Mouse (Mus musculus) thymus, postnatal 10 days (tissue): ENCODE data around the gene Banf2.

Experiments used
- DNase-seq, 2 experiments: peaks; one replicate each; pipeline ENCODE4 v3.0.0; 2021; ENCODE audit warnings: low spot score in 2 of 2

The Banf2 gene

DNA sequence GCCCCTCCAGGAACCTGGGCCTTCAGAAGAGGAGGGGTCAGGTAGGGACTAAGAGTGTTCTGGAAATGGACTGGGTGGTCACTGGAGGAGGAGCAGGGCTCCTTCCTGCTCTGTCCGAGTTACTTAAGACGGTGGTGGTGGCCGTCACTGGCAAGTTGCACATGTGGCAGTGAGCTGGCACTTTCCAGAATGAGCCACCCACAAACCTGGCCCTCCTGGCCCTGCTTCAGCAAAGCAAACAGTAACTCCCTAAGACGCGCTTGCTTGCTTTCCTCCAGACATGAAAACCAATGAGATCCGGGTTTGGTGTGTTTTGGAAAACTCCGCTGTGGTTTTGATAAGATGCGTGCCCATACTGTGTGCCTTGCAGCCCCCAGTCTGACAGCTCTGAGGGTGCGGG is 7.5 kb upstream of the Banf2 start:
- DNase-seq = no peak

DNA sequence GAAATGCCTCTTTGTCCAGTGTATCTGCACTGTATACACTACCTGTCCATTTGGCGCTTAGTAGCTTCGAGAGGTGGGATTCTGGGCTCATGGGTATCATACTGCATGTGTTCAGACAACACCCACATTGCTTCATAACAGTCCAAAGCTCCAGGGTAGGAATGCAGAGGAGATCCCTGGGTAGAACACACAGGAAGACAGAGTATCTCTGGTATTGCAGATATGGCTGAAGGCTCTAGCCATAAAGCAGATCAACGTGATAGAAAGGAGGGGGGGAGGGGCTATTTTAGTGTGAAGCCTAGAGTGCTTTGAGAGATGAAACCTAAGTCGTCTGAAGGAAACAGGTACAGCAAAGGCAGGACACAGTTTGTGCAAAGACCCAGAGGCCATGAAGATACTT is 6.4 kb upstream of the Banf2 start:
- DNase-seq = no peak

DNA sequence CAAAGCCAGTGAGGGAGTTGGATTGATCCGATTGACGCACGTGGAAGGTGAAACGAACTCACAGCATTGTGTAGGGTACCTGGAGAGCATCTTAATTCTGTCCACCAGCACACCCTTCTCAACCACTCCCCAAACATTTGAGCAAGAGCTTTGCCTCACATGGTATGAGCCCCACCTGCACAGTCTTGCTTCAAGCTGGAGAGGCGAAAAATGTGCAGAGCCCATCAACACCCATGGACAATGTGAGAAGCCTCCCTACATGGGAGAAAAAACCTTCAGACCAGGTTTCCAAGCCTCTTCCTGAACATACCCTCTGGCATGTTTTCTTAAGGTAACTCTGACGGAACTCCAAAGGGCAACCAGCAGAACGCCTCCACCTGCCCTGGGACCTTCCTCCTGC is 2.1 kb upstream of the Banf2 start:
- DNase-seq = no peak

DNA sequence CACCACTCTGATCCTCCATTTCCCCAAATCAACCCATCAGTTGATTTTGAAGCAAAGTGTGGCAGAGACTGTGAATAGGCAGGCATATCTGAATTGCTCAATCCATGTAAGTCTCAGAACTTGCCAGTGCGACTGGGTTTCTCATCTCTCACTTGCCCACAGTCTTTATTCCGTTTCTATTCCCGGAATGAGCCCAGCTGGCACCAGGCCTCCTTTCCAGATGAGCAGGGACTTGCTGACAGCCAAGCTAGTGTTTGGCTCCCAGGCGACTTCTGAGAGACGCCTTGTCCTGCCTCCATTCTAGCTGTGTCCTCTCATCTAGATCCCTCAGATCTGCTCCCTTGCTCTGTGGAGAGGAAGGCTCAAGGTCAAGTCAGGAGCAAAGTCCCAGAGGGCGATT is 11.9 kb downstream of the Banf2 start:
- DNase-seq = no peak

DNA sequence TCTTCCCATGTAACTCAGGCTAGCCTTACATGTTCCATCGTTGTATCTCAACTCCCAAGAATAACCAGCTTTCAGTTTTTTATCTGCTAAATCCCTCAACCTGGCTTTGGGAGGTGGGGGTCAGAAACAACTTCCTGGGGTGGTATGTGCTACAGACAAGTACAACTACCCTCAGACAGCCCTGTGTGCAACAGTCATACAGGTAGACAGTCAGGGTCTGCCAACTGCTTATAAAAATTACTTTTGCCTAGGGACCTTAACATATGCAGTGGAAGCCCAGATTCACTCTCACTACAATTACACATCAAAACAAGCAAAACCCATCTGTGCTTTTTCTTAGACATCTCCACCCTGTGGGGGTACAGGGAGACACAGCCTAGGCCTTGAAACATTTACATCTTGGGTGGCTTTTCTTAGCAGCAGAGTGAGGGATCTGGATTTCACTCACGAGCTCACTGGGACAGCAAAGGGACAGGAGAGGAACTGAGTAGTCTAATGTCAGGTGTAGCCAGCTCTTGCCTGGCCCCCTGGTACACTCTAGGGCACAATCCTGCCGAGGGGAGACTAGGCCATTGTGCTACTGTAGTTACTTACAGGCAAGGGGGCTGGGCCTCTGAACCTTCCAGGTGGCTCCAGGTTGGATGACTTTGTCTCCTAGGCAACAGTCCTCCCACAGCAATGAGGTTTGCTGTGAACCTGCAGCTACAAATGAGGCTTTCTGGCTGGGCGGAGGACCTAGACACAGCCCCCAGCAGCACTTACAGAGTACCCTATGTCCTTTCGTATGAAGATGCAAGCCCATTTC is 13.1 kb downstream of the Banf2 start:
- no peak for DNase-seq

DNA sequence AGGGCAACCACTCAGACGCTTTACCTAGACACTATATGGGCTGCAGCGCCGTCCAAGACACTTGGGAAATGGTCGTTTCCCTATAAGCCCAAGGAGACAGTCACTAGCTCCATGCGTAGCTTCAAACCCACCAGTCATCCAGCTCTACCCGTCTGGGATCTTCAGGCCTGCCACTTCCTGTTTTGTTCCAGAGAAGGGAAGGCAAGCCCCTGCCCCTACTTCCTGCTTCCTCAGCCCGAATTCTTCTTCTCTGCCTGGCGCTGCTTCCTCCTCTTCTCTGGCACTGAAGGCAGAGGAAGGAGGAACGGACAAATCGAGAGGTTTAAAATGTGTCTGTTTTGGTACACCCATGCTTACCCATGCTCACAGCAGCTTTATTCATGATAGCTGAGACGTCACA is 14.1 kb downstream of the Banf2 start:
- no peak for DNase-seq

DNA sequence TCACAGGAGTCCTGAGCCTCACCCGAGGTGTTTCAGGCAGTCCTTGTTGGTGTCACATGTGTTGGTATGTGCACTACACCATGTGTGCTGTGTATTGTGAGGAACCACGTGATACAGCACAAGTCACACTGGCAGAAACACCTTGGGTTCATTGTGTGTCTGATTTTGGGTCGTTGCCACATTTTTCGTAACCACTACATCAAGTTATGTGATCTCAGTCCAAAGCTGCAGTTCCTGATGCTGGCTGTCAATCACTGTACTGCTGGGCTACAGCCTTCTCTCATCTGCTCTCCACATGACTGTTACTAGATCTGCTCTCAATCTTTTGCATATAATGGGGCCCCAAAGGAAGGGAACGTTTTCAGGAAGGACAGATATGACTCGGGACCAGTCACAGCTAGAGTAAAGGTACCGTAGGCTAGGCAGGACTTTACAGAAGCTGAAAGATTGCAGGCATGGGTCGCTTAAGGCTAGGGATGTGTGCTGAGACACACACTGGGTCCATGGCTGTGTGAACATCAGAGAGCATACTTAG is 17.4 kb downstream of the Banf2 start:
- no peak for DNase-seq

DNA sequence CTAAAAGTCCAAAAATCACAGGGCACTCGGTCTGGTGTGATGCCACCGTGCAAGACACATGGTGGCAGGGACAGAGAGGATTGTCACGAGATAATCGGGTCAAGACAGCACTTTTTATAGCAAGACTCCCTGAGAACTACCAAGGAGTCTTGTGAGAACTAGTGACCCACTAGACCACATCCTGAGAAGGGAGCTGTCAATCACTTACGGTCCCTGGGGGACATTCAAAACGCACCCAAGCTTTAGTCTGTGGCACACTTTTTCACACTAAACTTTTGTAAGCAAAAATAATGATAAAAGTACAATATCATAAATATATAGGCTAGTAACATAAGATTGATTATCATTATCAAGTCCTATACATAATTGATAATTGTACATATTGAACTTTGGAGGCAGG is 18.0 kb downstream of the Banf2 start:
- no peak for DNase-seq

DNA sequence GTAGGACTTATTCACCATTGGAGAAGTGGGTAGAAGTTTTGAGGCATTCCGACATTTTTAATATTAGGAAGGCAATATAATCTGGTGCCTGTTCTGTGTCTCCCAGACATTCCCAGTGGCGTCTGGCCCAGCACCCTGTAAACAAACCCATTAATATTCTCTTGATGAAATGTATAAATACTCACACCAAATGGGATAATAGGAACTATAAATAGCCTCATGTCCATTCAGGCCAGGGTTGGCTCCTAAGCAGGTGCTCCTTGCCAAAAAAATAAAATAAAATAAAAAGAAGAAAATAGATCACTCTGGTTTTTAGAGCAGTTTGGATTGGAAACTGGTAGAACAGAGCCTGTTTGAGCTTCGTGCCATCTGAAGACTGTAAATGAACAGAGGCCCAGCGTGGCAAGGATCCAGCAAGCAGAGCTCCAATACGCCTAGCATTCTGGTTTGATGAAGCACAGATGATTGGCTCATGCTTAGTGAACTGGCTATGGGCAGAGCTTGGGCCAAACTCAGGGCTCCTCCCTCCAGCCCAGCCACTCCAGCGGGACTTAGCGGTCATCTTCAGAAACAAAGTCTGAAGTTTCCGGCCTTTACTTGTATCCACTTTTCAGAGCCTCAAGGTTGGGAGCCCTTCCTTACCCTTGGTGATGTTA is 19.7 kb downstream of the Banf2 start:
- DNase-seq = no peak

DNA sequence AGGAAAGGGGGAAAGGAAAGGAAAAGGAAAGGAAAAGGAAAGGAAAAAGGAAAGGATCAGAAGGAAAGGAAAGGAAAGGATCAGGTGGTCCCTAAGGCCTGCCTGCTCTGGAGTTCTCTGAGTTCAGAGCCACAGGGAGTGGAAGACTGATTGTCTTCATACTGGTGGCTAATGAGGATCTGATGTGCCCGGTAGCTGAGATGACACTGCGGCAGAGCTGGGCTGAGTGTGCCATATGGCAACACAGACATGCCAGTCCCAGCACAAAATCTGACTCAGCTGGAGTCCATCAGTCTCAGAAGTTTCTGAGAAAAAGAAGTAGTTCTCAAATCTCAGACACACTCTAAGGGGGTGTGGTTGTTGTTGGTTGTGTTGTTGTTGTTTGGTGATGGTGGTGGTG is 24.9 kb downstream of the Banf2 start:
- no peak for DNase-seq

DNA sequence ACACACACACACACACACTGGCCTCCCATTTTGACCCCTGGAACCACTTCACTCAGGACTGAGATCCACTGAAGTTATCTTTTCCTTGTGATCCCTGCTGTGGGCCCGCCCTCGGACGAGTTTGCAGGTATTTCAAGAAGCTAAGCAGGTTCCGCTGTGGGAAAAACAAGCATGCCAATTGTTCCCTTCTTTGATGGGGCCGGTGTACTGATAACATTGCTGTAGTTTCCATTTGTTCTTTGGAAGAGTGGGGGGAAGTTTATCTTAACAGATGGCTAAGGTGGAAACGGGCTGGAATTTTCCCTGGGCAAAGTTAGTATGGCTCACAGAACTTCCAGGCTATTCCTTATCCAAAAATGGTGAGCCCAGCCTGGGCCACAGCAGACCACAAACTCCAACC is 28.8 kb downstream of the Banf2 start:
- no peak for DNase-seq

DNA sequence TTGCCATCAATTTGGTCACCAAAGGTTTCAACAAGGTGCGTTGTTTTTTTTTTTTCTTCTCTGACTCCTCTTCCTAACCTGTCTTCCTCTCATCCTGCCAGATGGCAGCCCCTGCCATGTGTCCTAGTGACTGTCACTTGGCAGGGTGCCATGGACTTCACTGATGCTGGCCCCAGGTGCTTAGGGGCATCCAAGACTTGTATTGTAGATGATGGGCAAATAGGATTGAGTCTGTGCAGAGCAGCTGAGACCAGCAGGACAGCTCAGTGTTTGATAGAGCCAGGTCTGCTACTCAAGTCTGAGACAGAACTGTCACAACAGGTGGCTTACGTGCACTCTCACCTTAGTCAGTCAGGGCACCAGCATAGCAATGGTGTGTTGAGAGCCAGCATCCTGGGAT is 32.6 kb downstream of the Banf2 start:
- no peak for DNase-seq

DNA sequence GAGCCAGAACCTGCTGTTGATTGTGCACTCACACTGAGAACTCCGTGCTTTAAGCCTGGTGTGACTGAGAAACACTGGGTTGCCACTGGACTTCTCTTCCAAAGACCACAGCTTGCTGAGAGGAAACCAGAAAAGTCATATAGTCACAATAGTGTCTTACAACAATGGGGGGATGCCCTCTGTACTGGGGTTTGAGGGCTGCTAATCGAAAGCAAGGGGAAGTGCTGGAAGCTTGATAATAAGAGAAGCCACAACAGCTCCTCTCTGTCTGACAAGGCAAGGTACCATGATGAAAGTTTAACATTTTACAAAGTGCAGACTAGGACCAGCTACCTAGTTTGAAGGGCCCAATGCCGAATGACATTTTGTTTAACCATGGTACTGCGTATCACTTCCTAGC is 36.8 kb downstream of the Banf2 start:
- no peak for DNase-seq

DNA sequence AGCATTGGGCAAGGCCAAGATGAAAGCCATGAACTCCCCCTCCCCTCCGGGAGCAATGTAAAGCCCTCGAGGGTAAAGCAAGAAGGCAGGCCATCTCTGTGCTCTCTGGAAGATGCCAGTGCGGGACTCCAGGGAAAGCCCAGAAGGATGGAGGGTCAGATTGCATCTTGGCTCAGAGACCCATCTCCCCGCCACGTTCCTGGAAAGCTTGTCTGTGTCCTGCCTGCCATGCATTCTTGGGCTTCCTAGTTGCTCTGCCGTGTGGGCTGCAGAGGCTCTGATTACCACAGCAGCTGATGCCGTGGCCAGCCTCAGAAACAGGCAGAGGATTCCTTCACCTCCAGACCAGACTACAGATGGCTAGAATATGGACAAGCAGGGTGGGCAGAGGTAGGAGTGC is 37.6 kb downstream of the Banf2 start:
- DNase-seq = no peak

DNA sequence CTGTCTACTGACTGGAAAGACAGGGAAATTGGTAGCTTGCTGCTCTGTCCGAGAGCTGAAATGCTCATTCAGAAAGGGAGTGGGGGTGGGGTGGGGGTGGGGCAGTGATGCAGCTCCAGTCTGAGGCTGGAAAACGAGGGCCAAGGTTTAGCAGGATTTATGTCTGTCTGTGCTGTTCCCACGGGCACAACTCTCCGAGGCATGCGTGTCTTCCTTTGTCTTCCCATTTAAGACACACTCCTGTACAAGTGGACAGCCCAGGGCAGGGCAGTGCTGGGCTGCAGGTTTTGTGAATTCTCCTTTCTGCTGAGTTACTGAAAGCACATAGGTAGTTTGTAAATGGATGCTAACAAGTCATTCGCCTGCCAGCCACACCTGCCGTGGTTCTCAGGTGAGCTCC is 39.8 kb downstream of the Banf2 start:
- DNase-seq = no peak

DNA sequence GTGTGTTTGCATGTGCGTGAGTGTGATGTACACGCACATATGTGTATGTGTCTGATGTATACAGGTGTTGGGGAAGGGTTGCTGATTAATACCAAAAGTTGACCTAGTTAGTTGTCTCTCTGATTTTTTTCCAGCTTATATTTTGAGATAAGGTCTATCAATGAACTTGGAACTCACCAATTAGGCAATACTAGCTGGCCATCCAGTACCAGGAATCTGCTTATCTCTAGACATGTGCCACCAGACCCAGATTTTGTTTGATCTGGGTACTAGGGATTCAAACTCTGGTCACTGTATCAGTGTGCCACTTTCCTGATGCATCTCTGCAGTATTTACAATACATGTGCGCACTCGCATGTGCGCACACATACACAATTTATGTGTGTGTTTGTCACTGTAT is 41.2 kb downstream of the Banf2 start:
- DNase-seq = no peak

DNA sequence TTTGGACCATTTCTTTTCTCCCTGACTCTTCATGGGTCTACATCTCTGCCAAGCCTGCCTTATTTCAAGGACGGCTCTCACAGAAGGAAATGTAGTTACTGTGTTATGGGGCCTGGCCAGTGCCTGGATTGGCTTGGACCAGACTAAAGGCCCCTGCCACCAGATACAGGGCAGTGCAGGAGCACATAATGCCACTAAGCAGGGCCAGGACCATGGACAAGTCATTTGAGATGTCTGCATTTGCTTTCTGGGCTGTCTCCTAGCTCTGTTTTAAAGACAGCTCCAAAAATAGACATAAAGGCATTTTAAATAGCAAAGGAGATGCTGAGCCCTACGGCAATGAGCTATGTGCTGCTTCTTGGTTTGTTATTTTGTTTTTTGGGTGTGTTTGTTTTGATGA is 43.8 kb downstream of the Banf2 start:
- no peak for DNase-seq

DNA sequence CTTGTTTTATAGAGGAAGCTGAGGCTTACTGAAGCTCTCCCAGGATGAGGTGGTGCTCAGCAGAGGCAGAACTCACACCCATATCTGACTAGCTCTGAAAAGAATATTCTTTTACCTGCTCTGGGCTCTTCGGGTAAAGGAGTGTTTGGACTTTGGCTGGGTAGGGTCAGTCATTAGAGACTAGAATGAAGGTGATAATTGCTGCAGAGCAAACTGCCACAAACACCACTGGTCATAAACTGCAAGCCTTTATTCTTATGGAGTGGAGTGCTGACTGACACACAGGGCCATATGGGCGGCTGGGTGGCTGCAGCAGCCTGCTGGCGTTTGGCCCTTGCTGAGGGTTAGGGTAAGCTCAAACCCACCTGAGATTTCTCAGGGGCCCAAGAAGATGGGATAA is 46.0 kb downstream of the Banf2 start:
- DNase-seq = no peak

DNA sequence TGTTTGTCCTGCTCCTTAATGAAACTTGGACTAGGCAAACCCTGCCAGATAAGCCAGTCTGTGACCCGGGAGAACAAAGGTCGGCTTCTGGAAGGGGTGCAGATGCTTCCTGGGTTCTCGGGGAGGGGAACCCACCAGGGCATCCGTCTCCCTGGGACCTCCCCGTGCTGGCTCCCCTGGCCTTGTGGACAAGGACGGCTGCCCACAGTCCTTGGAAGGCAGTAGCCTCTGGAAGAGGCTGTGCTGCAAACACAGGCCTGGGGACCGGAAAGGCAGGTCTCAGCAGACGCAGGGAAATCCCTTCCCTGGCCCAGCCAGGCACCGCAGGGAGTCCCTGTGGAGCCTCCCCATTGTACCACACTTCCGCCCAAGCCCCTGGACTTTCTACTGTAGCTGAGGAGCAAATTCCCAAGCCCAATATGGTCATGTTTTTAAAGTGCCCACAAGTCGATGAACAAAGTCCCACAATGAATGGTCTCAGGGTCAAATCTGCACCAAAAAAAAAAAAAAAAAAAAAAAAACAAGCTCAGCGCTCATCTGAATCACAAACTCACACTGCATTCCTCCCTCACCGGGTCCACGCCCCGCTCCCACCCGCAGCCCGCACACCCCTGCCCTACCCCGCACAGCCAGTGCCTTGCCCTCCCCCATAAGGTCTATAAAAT is 53.5 kb downstream of the Banf2 start:
- DNase-seq = no peak

DNA sequence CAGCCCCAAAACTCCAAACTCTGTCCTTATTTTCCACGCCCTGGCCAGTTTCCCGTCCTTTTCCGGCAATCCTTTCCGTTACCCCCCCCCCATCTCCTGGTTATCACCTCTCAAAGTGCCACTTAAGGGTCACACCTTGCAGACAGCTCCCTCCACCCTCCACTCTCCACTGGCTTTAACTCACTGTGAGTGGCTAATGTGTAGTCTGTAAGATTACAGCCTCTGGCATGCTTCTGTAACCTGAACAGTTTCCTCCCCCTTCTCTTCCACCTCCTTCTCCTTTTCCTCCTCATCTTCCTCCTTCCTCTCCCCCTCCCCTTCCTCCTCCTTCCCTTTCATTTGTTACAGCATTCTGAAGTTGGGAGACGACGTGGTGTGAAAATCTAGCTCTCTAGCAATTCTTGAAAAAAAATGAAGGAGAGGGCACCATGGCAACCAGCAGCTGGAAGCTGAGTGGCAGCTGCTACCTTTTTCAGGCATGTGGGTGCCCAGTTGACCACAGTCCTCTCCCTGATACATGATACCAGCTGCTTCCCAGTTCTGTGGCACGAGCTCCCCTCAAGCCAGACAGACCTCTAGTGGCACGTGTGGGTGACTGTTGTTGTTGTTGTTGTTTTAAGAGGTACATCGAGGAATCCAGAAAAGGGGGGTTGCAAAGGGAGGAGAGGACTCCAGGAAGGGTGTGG is 55.2 kb downstream of the Banf2 start:
- no peak for DNase-seq

DNA sequence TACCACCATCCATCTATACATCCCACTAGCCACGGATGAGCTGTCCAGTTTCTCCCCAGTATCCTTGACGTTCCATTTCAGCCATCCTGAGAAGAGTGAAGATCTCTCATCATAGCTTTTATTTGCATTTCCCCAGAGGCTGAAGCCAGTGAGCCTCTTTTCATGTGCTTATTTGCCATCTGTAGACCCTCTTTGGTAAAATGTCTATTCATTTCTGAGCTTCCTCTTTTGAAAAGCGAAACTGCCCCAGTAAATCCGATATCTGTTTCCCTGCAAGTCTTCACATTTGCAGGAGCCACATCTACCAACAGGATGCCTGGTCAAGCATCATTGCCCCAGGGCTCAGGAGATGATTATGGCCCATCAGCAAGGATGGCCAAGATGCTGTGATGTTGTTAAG is 59.9 kb downstream of the Banf2 start:
- no peak for DNase-seq

DNA sequence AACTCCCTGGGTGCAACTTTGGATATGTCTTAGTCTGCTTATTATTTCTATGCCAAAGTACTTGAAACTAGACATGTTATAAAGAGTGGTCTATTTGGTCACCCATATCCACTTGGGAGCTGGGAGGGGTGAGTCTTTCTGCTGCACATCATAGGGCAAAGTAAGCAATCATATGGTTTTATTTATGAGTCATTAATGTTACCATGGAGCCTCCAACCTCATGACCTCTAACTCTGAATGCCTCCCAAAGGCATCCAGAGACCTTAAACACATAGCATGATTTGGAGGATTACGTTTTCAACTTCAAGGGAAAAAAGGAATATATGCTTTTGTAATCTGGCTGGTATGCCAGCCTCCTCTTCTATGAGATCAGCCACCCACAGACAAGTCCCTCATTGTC is 61.9 kb downstream of the Banf2 start:
- no peak for DNase-seq
